8 mouse cellular contexts compared by ENCODE assay signal in genomic region chr5:33819141-33819875, GRCm38 (mm10). TPM values are rescaled to one million over a fixed set of nuclear protein-coding genes. Genes with fewer than 3 reads are reported as not detected.
DNase-seq lines count a peak whose midpoint lies in the region; ATAC-seq and TF ChIP-seq lines count a peak whose summit lies in the region.

No protein-coding gene starts in this region.

- peak overlapping the region; percentile 94 for H3K4me3 ChIP-seq in lung, adult 2 months (replicated peaks; ENCODE audit: extremely low read depth, low read depth, low read length)
- H3K4me3 ChIP-seq in forebrain, embryonic 16.5 days (replicated peaks; ENCODE audit: low read length): peak overlapping the region; percentile 93
- H3K4me3 ChIP-seq in hindbrain, embryonic 12.5 days: peak overlapping the region; percentile 91
- H3K4me3 ChIP-seq in limb, embryonic 12.5 days (replicated peaks): peak overlapping the region; percentile 100

- WGBS in lung, adult 2 months: 16% methylated on average over 9 of the region's 9 CpGs
- 9% methylated on average over 9 of the region's 9 CpGs for WGBS in forebrain, embryonic 16.5 days
- WGBS in hindbrain, embryonic 12.5 days: 12% methylated on average over 9 of the region's 9 CpGs
- WGBS in limb, embryonic 12.5 days: 28% methylated on average over 9 of the region's 9 CpGs

- H3K4me2 ChIP-seq in forebrain, embryonic 16.5 days (ENCODE audit: low read length): peak overlapping the region; percentile 85
- H3K4me2 ChIP-seq in hindbrain, embryonic 12.5 days (replicated peaks): peak overlapping the region; percentile 60
- H3K4me2 ChIP-seq in limb, embryonic 12.5 days: peak overlapping the region; percentile 83

- TF ChIP-seq POLR2A in lung, adult 2 months (IDR thresholded peaks at IDR 0.05; ENCODE audit: borderline replicate concordance, extremely low read depth, low read depth, low read length): no peak

- TF ChIP-seq CTCF in lung, adult 2 months (IDR thresholded peaks at IDR 0.05; ENCODE audit: insufficient read depth, low read length): no peak

- peak overlapping the region; percentile 99 for H3K27ac ChIP-seq in forebrain, embryonic 16.5 days (ENCODE audit: low read length)
- peak overlapping the region; percentile 99 for H3K27ac ChIP-seq in hindbrain, embryonic 12.5 days
- H3K27ac ChIP-seq in limb, embryonic 12.5 days: peak overlapping the region; percentile 96

- ATAC-seq in forebrain, embryonic 16.5 days: peak; percentile 42
- ATAC-seq in hindbrain, embryonic 12.5 days (ENCODE audit: low FRiP score): peak; percentile 59
- peak; percentile 27; the same call in 1 of the 2 replicates for ATAC-seq in limb, embryonic 12.5 days (ENCODE audit: insufficient number of reproducible peaks, insufficient read depth, low FRiP score, low TSS enrichment, low read depth)

- no peak for DNase-seq in lung, adult 2 months
- no peak for DNase-seq in lung, postnatal 36 days
- DNase-seq in cerebellum, adult 11 months: peak; percentile 12
- DNase-seq in naive thymus-derived CD4-positive, alpha-beta T cell, adult 2 months (ENCODE audit: low read depth): peak; percentile 34
- DNase-seq in thymus, postnatal 14 days: no peak

- peaks cover 8% of the 10 kb centered on the region for H3K4me1 ChIP-seq in lung, adult 2 months (ENCODE audit: control insufficient read depth, insufficient read depth, low read length)
- peaks cover 29% of the 10 kb centered on the region for H3K4me1 ChIP-seq in forebrain, embryonic 16.5 days (replicated peaks; ENCODE audit: control insufficient read depth, insufficient read depth, low read length)
- H3K4me1 ChIP-seq in hindbrain, embryonic 12.5 days: peaks cover 40% of the 10 kb centered on the region
- H3K4me1 ChIP-seq in limb, embryonic 12.5 days (replicated peaks): peaks cover 27% of the 10 kb centered on the region

- H3K9me3 ChIP-seq in forebrain, embryonic 16.5 days (ENCODE audit: control insufficient read depth, low read length): no peaks in the 10 kb centered on the region
- no peaks in the 10 kb centered on the region for H3K9me3 ChIP-seq in hindbrain, embryonic 12.5 days (replicated peaks)
- no peaks in the 10 kb centered on the region for H3K9me3 ChIP-seq in limb, embryonic 12.5 days

- no peaks in the 10 kb centered on the region for H3K27me3 ChIP-seq in forebrain, embryonic 16.5 days (replicated peaks; ENCODE audit: control insufficient read depth, insufficient read depth, low read length)
- no peaks in the 10 kb centered on the region for H3K27me3 ChIP-seq in hindbrain, embryonic 12.5 days
- no peaks in the 10 kb centered on the region for H3K27me3 ChIP-seq in limb, embryonic 12.5 days

- peak overlapping the region; percentile 89 for H3K9ac ChIP-seq in forebrain, embryonic 16.5 days (replicated peaks; ENCODE audit: low read depth, low read length)
- H3K9ac ChIP-seq in hindbrain, embryonic 12.5 days: peak overlapping the region; percentile 96
- H3K9ac ChIP-seq in limb, embryonic 12.5 days (replicated peaks): peak overlapping the region; percentile 97

- H3K36me3 ChIP-seq in forebrain, embryonic 16.5 days (ENCODE audit: control insufficient read depth, insufficient read depth): no peaks in the 10 kb centered on the region
- no peaks in the 10 kb centered on the region for H3K36me3 ChIP-seq in hindbrain, embryonic 12.5 days
- no peaks in the 10 kb centered on the region for H3K36me3 ChIP-seq in limb, embryonic 12.5 days

RNA-seq across cellular contexts. Expression of gene Nsd2, which starts 1.2 kb away (rescaled TPM):
- 4.6 and 7.6 TPM in 2 replicates for polyA plus RNA-seq in lung, adult 2 months (2012; rRNA removed)
- polyA plus RNA-seq in forebrain, embryonic 16.5 days (2015; fragmentation: Nextera tagmentation; extraction: Ambion mirVana): 89.8 and 92.6 TPM in 2 replicates
- polyA plus RNA-seq in hindbrain, embryonic 12.5 days (2016; fragmentation: Nextera tagmentation; extraction: Ambion mirVana): 98.9 and 104 TPM in 2 replicates
- polyA plus RNA-seq in limb, embryonic 12.5 days (2016; fragmentation: Nextera tagmentation; extraction: Ambion mirVana): 69.6 and 70.5 TPM in 2 replicates

RNA-seq across cellular contexts. Expression of gene Letm1, which starts 36.7 kb away (rescaled TPM):
- polyA plus RNA-seq in lung, adult 2 months (2012; rRNA removed): 41.8 and 47.5 TPM in 2 replicates
- 66.9 and 68.1 TPM in 2 replicates for polyA plus RNA-seq in forebrain, embryonic 16.5 days (2015; fragmentation: Nextera tagmentation; extraction: Ambion mirVana)
- polyA plus RNA-seq in hindbrain, embryonic 12.5 days (2016; fragmentation: Nextera tagmentation; extraction: Ambion mirVana): 57.3 and 58.0 TPM in 2 replicates
- 55.7 and 56.6 TPM in 2 replicates for polyA plus RNA-seq in limb, embryonic 12.5 days (2016; fragmentation: Nextera tagmentation; extraction: Ambion mirVana)

Comparison
In these comparisons a context has a peak if more than half of its experiments do, and no peak if none do; other contexts are left out.
1. DNase-seq: peak in cerebellum, adult 11 months (single experiment) and naive thymus-derived CD4-positive, alpha-beta T cell, adult 2 months (single experiment); none in lung, adult 2 months (single experiment), lung, postnatal 36 days (single experiment) and thymus, postnatal 14 days (single experiment).
2. Peak in every context shown above with its lines, with median percentiles within 50 percentile points of each other: H3K4me3 ChIP-seq, ATAC-seq, H3K27ac ChIP-seq, H3K4me2 ChIP-seq and H3K9ac ChIP-seq.